Mouse (Mus musculus) gastrocnemius, adult 18-20 months (tissue): ENCODE data around the gene Lefty1. TPM values are rescaled to one million over a fixed set of nuclear protein-coding genes. Genes with fewer than 3 reads are reported as not detected.
A peak's percentile ranks its signal among the peaks of the same experiment; 100 is the strongest.
"Not testable (repeated sequence)": the region's sequence is repeated elsewhere in the genome, so short reads cannot be mapped to it uniquely, and the experiment has no call there.

Experiments
- DNase-seq: peaks from one replicate; pipeline ENCODE4 v3.0.0; 2021; ENCODE audit warnings: low spot score
- total RNA-seq, 2 experiments: library from RNA; stranded (reverse); gene quantifications; 2 replicates each; pipeline ENCODE4 v1.2.3; 2021

Gene Lefty1
- total RNA-seq, 2 experiments from 2014 or later, result 0.23 to 0.26 TPM

GRCm38 (mm10) chr1:180919686-180920085 lies 15.1 kb upstream of the Lefty1 start:
- no peak for DNase-seq

- no peak for DNase-seq
Measured at GRCm38 (mm10) chr1:180922273-180923048, 12.4 kb upstream of the Lefty1 start.

GRCm38 (mm10) chr1:180924737-180925136 lies 10.1 kb upstream of the Lefty1 start:
- DNase-seq, result no peak

- no peak for DNase-seq
Measured at GRCm38 (mm10) chr1:180926286-180926685, 8.5 kb upstream of the Lefty1 start.

- DNase-seq, result no peak
Measured at GRCm38 (mm10) chr1:180929599-180929998, 5.2 kb upstream of the Lefty1 start.

- DNase-seq, result no peak
Measured at GRCm38 (mm10) chr1:180931106-180931505, 3.7 kb upstream of the Lefty1 start.

GRCm38 (mm10) chr1:180933659-180934058 lies 1.2 kb upstream of the Lefty1 start:
- no peak for DNase-seq

- DNase-seq, result peak; percentile 51
Measured at GRCm38 (mm10) chr1:180936610-180937398, 2.0 kb downstream of the Lefty1 start.

- not testable (repeated sequence) for DNase-seq
Measured at GRCm38 (mm10) chr1:180937631-180938030, 2.8 kb downstream of the Lefty1 start.

- not testable (repeated sequence) for DNase-seq
Measured at GRCm38 (mm10) chr1:180938781-180939180, 4.0 kb downstream of the Lefty1 start.

- DNase-seq, result no peak
Measured at GRCm38 (mm10) chr1:180940776-180941460, 6.1 kb downstream of the Lefty1 start.

- DNase-seq, result no peak
Measured at GRCm38 (mm10) chr1:180941726-180942125, 6.9 kb downstream of the Lefty1 start.

- DNase-seq, result peak; percentile 83
Measured at GRCm38 (mm10) chr1:180942166-180943031, 7.6 kb downstream of the Lefty1 start, which contains the start of gene Tmem63a. TSS of gene Tmem63a (plus strand) at chr1:180942344.

GRCm38 (mm10) chr1:180943032-180943644 lies 8.3 kb downstream of the Lefty1 start:
- DNase-seq, result peak; percentile 62

GRCm38 (mm10) chr1:180943896-180944295 lies 9.1 kb downstream of the Lefty1 start:
- no peak for DNase-seq

GRCm38 (mm10) chr1:180944553-180944952 lies 9.7 kb downstream of the Lefty1 start:
- DNase-seq, result no peak

- peak; percentile 71 for DNase-seq
Measured at GRCm38 (mm10) chr1:180945001-180945980, 10.5 kb downstream of the Lefty1 start.

- DNase-seq, result no peak
Measured at GRCm38 (mm10) chr1:180946448-180946847, 11.6 kb downstream of the Lefty1 start.

GRCm38 (mm10) chr1:180952085-180952746 lies 17.4 kb downstream of the Lefty1 start:
- no peak for DNase-seq
